Mouse (Mus musculus): ENCODE results near the gene Slc2a9. TPM values are rescaled to one million over a fixed set of nuclear protein-coding genes. Genes with fewer than 3 reads are reported as not detected.

Gene Slc2a9
- polyA plus RNA-seq, 1 experiment from 2014 or later = 0.28 TPM

- no peak for ATAC-seq (ENCODE audit: low FRiP score, low TSS enrichment)
- 0 out of 2 replicates have a peak, but pooled peaks cover 3% of the 10 kb centered on the region for H3K4me1 ChIP-seq (ENCODE audit: control insufficient read depth, insufficient read depth, low read length)
- no peak overlapping the region for H3K4me2 ChIP-seq (ENCODE audit: low read length)
- no peak overlapping the region for H3K9ac ChIP-seq (replicated peaks; ENCODE audit: low read length)
- DNase-seq = peak; percentile 30
- 33% methylated on average over 2 of the region's 2 CpGs for WGBS
- H3K36me3 ChIP-seq (ENCODE audit: control insufficient read depth, insufficient read depth, low read length) = no peaks in the 10 kb centered on the region
- H3K4me3 ChIP-seq (replicated peaks; ENCODE audit: low read depth, low read length) = no peak overlapping the region
- H3K27me3 ChIP-seq (ENCODE audit: control insufficient read depth, insufficient read depth, low read length) = no peaks in the 10 kb centered on the region
- no peak overlapping the region for H3K27ac ChIP-seq (replicated peaks; ENCODE audit: low read depth, low read length)
- no peaks in the 10 kb centered on the region for H3K9me3 ChIP-seq (ENCODE audit: control insufficient read depth, low read length)
These were observed 10.0 kb upstream of the Slc2a9 start for GRCm38 (mm10) chr5:38512991-38513390.

- 90% methylated on average over 4 of the region's 4 CpGs for WGBS
- Histone ChIP-seq H3K4me2 (ENCODE audit: low read length) (no peak overlapping the region), H3K27ac (replicated peaks; ENCODE audit: low read depth, low read length) (no peak overlapping the region), H3K9ac (replicated peaks; ENCODE audit: low read length) (no peak overlapping the region), H3K36me3 (ENCODE audit: control insufficient read depth, insufficient read depth, low read length) (no peaks in the 10 kb centered on the region), H3K27me3 (ENCODE audit: control insufficient read depth, insufficient read depth, low read length) (no peaks in the 10 kb centered on the region), H3K4me1 (ENCODE audit: control insufficient read depth, insufficient read depth, low read length) (0 out of 2 replicates have a peak, but pooled peaks cover 3% of the 10 kb centered on the region), H3K9me3 (ENCODE audit: control insufficient read depth, low read length) (no peaks in the 10 kb centered on the region), H3K4me3 (replicated peaks; ENCODE audit: low read depth, low read length) (no peak overlapping the region)
- ATAC-seq (ENCODE audit: low FRiP score, low TSS enrichment) (no peak), DNase-seq (no peak)
These were observed 6.6 kb upstream of the Slc2a9 start for GRCm38 (mm10) chr5:38509568-38509967.

GRCm38 (mm10) chr5:38505435-38505765 is 2.5 kb upstream of the Slc2a9 start:
- Histone ChIP-seq H3K27ac (replicated peaks; ENCODE audit: low read depth, low read length) (no peak overlapping the region), H3K9ac (replicated peaks; ENCODE audit: low read length) (no peak overlapping the region), H3K27me3 (ENCODE audit: control insufficient read depth, insufficient read depth, low read length) (no peaks in the 10 kb centered on the region), H3K4me1 (ENCODE audit: control insufficient read depth, insufficient read depth, low read length) (no peaks in the 10 kb centered on the region), H3K4me3 (replicated peaks; ENCODE audit: low read depth, low read length) (no peak overlapping the region), H3K4me2 (ENCODE audit: low read length) (no peak overlapping the region), H3K36me3 (ENCODE audit: control insufficient read depth, insufficient read depth, low read length) (no peaks in the 10 kb centered on the region), H3K9me3 (ENCODE audit: control insufficient read depth, low read length) (no peaks in the 10 kb centered on the region)
- WGBS = 87% methylated on average over 3 of the region's 3 CpGs
- no peak for DNase-seq
- no peak for ATAC-seq (ENCODE audit: low FRiP score, low TSS enrichment)

GRCm38 (mm10) chr5:38504747-38505434 is 1.9 kb upstream of the Slc2a9 start:
- no peak for DNase-seq
- H3K4me2 ChIP-seq (ENCODE audit: low read length) = no peak overlapping the region

GRCm38 (mm10) chr5:38504116-38504515 is 1.2 kb upstream of the Slc2a9 start:
- H3K9ac ChIP-seq (replicated peaks; ENCODE audit: low read length) = no peak overlapping the region
- no peaks in the 10 kb centered on the region for H3K4me1 ChIP-seq (ENCODE audit: control insufficient read depth, insufficient read depth, low read length)
- H3K4me3 ChIP-seq (replicated peaks; ENCODE audit: low read depth, low read length) = no peak overlapping the region
- 90% methylated on average over 1 of the region's 1 CpGs for WGBS
- no peaks in the 10 kb centered on the region for H3K9me3 ChIP-seq (ENCODE audit: control insufficient read depth, low read length)
- no peaks in the 10 kb centered on the region for H3K27me3 ChIP-seq (ENCODE audit: control insufficient read depth, insufficient read depth, low read length)
- H3K4me2 ChIP-seq (ENCODE audit: low read length) = no peak overlapping the region
- no peak overlapping the region for H3K27ac ChIP-seq (replicated peaks; ENCODE audit: low read depth, low read length)
- ATAC-seq (ENCODE audit: low FRiP score, low TSS enrichment) = no peak
- no peak for DNase-seq
- H3K36me3 ChIP-seq (ENCODE audit: control insufficient read depth, insufficient read depth, low read length) = no peaks in the 10 kb centered on the region

More at GRCm38 (mm10) chr5:38504747-38505434, 1.9 kb upstream of the Slc2a9 start:
- WGBS = 66% methylated on average over 6 of the region's 6 CpGs
- Histone ChIP-seq H3K4me1 (ENCODE audit: control insufficient read depth, insufficient read depth, low read length) (no peaks in the 10 kb centered on the region), H3K36me3 (ENCODE audit: control insufficient read depth, insufficient read depth, low read length) (no peaks in the 10 kb centered on the region), H3K9ac (replicated peaks; ENCODE audit: low read length) (no peak overlapping the region), H3K27me3 (ENCODE audit: control insufficient read depth, insufficient read depth, low read length) (no peaks in the 10 kb centered on the region), H3K9me3 (ENCODE audit: control insufficient read depth, low read length) (no peaks in the 10 kb centered on the region), H3K4me3 (replicated peaks; ENCODE audit: low read depth, low read length) (no peak overlapping the region), H3K27ac (replicated peaks; ENCODE audit: low read depth, low read length) (no peak overlapping the region)
- no peak for ATAC-seq (ENCODE audit: low FRiP score, low TSS enrichment)

- H3K36me3 ChIP-seq (ENCODE audit: control insufficient read depth, insufficient read depth, low read length) = no peaks in the 10 kb centered on the region
- H3K4me3 ChIP-seq (replicated peaks; ENCODE audit: low read depth, low read length) = no peak overlapping the region
- H3K9ac ChIP-seq (replicated peaks; ENCODE audit: low read length) = no peak overlapping the region
- H3K27ac ChIP-seq (replicated peaks; ENCODE audit: low read depth, low read length) = no peak overlapping the region
- DNase-seq = no peak
- H3K4me2 ChIP-seq (ENCODE audit: low read length) = no peak overlapping the region
- 94% methylated on average over 8 of the region's 8 CpGs for WGBS
- no peaks in the 10 kb centered on the region for H3K27me3 ChIP-seq (ENCODE audit: control insufficient read depth, insufficient read depth, low read length)
- H3K9me3 ChIP-seq (ENCODE audit: control insufficient read depth, low read length) = no peaks in the 10 kb centered on the region
- H3K4me1 ChIP-seq (ENCODE audit: control insufficient read depth, insufficient read depth, low read length) = no peaks in the 10 kb centered on the region
- ATAC-seq (ENCODE audit: low FRiP score, low TSS enrichment) = no peak
These were observed 2.9 kb downstream of the Slc2a9 start for GRCm38 (mm10) chr5:38500043-38500442.

- no peaks in the 10 kb centered on the region for H3K4me1 ChIP-seq (ENCODE audit: control insufficient read depth, insufficient read depth, low read length)
- WGBS = 79% methylated on average over 7 of the region's 7 CpGs
- no peaks in the 10 kb centered on the region for H3K27me3 ChIP-seq (ENCODE audit: control insufficient read depth, insufficient read depth, low read length)
- no peak overlapping the region for H3K9ac ChIP-seq (replicated peaks; ENCODE audit: low read length)
- no peak overlapping the region for H3K27ac ChIP-seq (replicated peaks; ENCODE audit: low read depth, low read length)
- H3K36me3 ChIP-seq (ENCODE audit: control insufficient read depth, insufficient read depth, low read length) = no peaks in the 10 kb centered on the region
- ATAC-seq (ENCODE audit: low FRiP score, low TSS enrichment) (no peak), DNase-seq (no peak)
- H3K9me3 ChIP-seq (ENCODE audit: control insufficient read depth, low read length) = no peaks in the 10 kb centered on the region
- H3K4me2 ChIP-seq (ENCODE audit: low read length) = no peak overlapping the region
- H3K4me3 ChIP-seq (replicated peaks; ENCODE audit: low read depth, low read length) = no peak overlapping the region
These were observed 3.6 kb downstream of the Slc2a9 start for GRCm38 (mm10) chr5:38499316-38499811.

- no peaks in the 10 kb centered on the region for H3K4me1 ChIP-seq (ENCODE audit: control insufficient read depth, insufficient read depth, low read length)
- whole genome bisulfite sequencing = 69% methylated on average over 5 of the region's 5 CpGs
- no peak overlapping the region for H3K4me2 ChIP-seq (ENCODE audit: low read length)
- H3K9ac ChIP-seq (replicated peaks; ENCODE audit: low read length) = no peak overlapping the region
- ATAC-seq (ENCODE audit: low FRiP score, low TSS enrichment) (no peak), DNase-seq (no peak)
- no peaks in the 10 kb centered on the region for H3K27me3 ChIP-seq (ENCODE audit: control insufficient read depth, insufficient read depth, low read length)
- no peaks in the 10 kb centered on the region for H3K36me3 ChIP-seq (ENCODE audit: control insufficient read depth, insufficient read depth, low read length)
- H3K4me3 ChIP-seq (replicated peaks; ENCODE audit: low read depth, low read length) = no peak overlapping the region
- no peak overlapping the region for H3K27ac ChIP-seq (replicated peaks; ENCODE audit: low read depth, low read length)
- no peaks in the 10 kb centered on the region for H3K9me3 ChIP-seq (ENCODE audit: control insufficient read depth, low read length)
These were observed 4.5 kb downstream of the Slc2a9 start for GRCm38 (mm10) chr5:38498479-38498878.

- Histone ChIP-seq H3K27me3 (ENCODE audit: control insufficient read depth, insufficient read depth, low read length) (no peaks in the 10 kb centered on the region), H3K4me3 (replicated peaks; ENCODE audit: low read depth, low read length) (no peak overlapping the region), H3K27ac (replicated peaks; ENCODE audit: low read depth, low read length) (no peak overlapping the region), H3K9ac (replicated peaks; ENCODE audit: low read length) (no peak overlapping the region), H3K9me3 (ENCODE audit: control insufficient read depth, low read length) (no peaks in the 10 kb centered on the region), H3K4me1 (ENCODE audit: control insufficient read depth, insufficient read depth, low read length) (no peaks in the 10 kb centered on the region), H3K36me3 (ENCODE audit: control insufficient read depth, insufficient read depth, low read length) (no peaks in the 10 kb centered on the region), H3K4me2 (ENCODE audit: low read length) (no peak overlapping the region)
- ATAC-seq (ENCODE audit: low FRiP score, low TSS enrichment) = no peak
- 85% methylated on average over 8 of the region's 8 CpGs for WGBS
- DNase-seq = no peak
These were observed 6.4 kb downstream of the Slc2a9 start for GRCm38 (mm10) chr5:38496491-38497057.
